Mouse (Mus musculus) olfactory bulb, adult 2 months (tissue): ENCODE data around the gene Mier1. TPM values are rescaled to one million over a fixed set of nuclear protein-coding genes. Genes with fewer than 3 reads are reported as not detected.

Experiments used
- H3K27ac ChIP-seq: fragments of 200-500 bp; 2 replicates; pipeline ENCODE4 v1.5.1; 2012; ENCODE audit warnings: low read depth, low read length; ENCODE audit not compliant: insufficient read depth
- H3K4me1 ChIP-seq: fragments of 200-500 bp; 2 replicates; pipeline ENCODE4 v1.6.1; 2012; ENCODE audit warnings: low read length; ENCODE audit not compliant: control insufficient read depth, insufficient read depth
- H3K4me3 ChIP-seq: fragments of 200-500 bp; 2 replicates; pipeline ENCODE4 v1.5.1; 2012; ENCODE audit warnings: mild to moderate bottlenecking, low read depth, low read length, moderate library complexity; ENCODE audit not compliant: insufficient read depth
- CTCF ChIP-seq: fragments of 200-500 bp; IDR thresholded peaks from 2 replicates; pipeline ENCODE4 v1.5.1; 2012; ENCODE audit warnings: low read depth, mild to moderate bottlenecking, low read length, moderate library complexity; ENCODE audit not compliant: insufficient read depth
- POLR2A ChIP-seq: fragments of 200-500 bp; IDR thresholded peaks from 2 replicates; pipeline ENCODE4 v1.6.1; 2012; ENCODE audit warnings: mild to moderate bottlenecking, low read depth, low read length, moderate library complexity; ENCODE audit not compliant: insufficient read depth
- WGBS: fragments of 180-500 bp; shearing (Covaris S2); methylation state at CpG from one replicate; pipeline ENCODE4 v1.1.7; 2018; 5-methylcytosine and 5-hydroxymethylcytosine counted together
- polyA plus RNA-seq: library from polyadenylated mRNA; stranded (reverse); fragments of >200 nt; gene quantifications from 2 replicates; pipeline ENCODE4 v1.2.4, GENCODE M21; 2012; ENCODE audit warnings: low replicate concordance; ENCODE audit not compliant: missing spikeins, insufficient read depth, insufficient read length

Gene Mier1
- polyA plus RNA-seq, 1 experiment, result not detected

DNA sequence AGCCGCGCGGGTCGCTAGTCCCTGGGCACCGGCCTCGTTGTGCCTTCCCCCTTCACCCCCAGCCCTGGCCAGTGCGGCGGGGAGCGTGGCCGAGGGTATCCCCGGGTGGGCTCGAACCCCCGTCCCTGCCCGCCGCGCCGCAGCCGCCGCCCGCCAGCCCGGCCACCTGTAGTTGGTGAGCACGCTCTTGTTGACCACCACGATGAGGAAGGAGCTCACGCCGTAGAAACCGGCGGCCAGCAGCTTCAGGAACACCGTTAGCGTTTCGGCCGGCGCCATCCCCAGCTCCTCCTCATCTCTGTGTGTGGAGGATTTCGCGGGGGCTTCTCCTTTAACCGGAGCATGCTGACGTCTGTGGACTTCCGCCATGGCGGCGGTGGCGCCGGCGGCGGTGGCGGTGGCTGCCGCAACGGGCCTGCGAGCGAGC lies 100.3 kb downstream of the Mier1 start:
- WGBS, result 3% methylated on average over 48 of the region's 48 CpGs
- TF ChIP-seq POLR2A (peak; percentile 58; the same call in 1 of the 2 replicates), CTCF (no peak)
- Histone ChIP-seq H3K27ac (peak overlapping the region; percentile 81), H3K4me1 (no peaks in the 10 kb centered on the region), H3K4me3 (peak overlapping the region; percentile 73)

Other genes with a start within 250 kb of the Mier1 start
- gene Tctex1d1, start 135.8 kb upstream of the Mier1 start, polyA plus RNA-seq, result not detected in 2 replicates
- gene Insl5, start 87.5 kb upstream of the Mier1 start, polyA plus RNA-seq, result not detected in 2 replicates
- not detected in 2 replicates for gene Wdr78, start 165 bp downstream of the Mier1 start, polyA plus RNA-seq
- gene Slc35d1, start 100.8 kb downstream of the Mier1 start, polyA plus RNA-seq, result not detected in 2 replicates
- gene 4921539E11Rik, start 176.5 kb downstream of the Mier1 start, polyA plus RNA-seq, result not detected in 2 replicates
- gene Oma1, start 199.4 kb downstream of the Mier1 start, polyA plus RNA-seq, result not detected in 2 replicates